Mouse (Mus musculus): Measurements from ENCODE around the gene Esrra. TPM values are rescaled to one million over a fixed set of nuclear protein-coding genes. Genes with fewer than 3 reads are reported as not detected.
A peak's percentile ranks its signal among the peaks of the same experiment; 100 is the strongest.

Gene Esrra
- polyA plus RNA-seq, 1 experiment: 27.2 TPM

DNA sequence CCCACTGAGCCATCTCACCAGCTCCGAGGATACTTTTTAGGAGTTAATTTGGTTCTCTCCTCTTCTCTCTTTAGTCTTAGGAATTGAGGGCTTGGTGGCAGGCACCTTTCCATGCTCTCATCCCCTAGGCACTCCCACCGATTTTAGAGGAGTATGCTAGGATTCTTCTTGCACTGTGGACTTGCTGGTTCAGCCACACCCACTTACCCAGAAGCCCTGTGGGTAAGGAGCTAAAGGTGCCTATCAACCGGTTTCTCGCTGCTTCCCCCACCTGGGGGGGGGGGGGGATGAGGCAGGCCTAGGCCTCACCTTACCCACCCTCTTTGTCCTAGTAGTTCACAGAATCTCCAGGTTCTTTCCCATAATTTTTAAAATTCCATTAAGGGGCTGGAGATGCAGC is 26.1 kb upstream of the Esrra start:
- 71% methylated on average over 4 of the region's 4 CpGs for WGBS
- Histone ChIP-seq H3K4me1 (ENCODE audit: control insufficient read depth, insufficient read depth, low read length) (peaks cover 1% of the 10 kb centered on the region; the same call in 1 of the 2 replicates), H3K4me3 (replicated peaks; ENCODE audit: control insufficient read depth, low read depth, low read length) (no peak overlapping the region), H3K27ac (ENCODE audit: control insufficient read depth, insufficient read depth, low read depth, low read length, poor library complexity) (no peak overlapping the region)
- no peak for TF ChIP-seq POLR2A (IDR thresholded peaks at IDR 0.05; ENCODE audit: borderline replicate concordance, control insufficient read depth, low read depth, low read length)

DNA sequence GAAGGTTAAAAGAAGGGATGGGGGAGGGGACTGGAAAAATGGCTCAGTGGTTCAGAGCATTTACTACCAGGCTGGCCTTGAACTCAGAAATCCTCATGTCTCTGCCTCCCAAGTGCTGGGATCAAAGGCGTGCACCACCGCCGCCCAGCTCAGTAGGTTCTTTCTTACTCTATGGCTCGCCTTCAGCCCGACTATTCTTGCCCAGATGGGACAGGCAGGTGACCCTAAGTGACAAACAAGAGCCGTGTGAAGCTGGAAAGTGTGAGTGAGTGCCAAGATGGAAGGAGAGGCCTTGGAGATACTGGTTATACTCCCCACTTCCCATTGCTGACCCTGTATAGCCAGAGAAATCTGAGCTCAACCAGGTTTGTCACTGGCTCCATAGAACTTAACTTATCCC is 22.1 kb upstream of the Esrra start:
- TF ChIP-seq CTCF (IDR thresholded peaks at IDR 0.05; ENCODE audit: control insufficient read depth, insufficient read depth, low read length) (no peak), POLR2A (IDR thresholded peaks at IDR 0.05; ENCODE audit: borderline replicate concordance, control insufficient read depth, low read depth, low read length) (no peak)
- WGBS: 95% methylated on average over 6 of the region's 6 CpGs
- Histone ChIP-seq H3K4me1 (ENCODE audit: control insufficient read depth, insufficient read depth, low read length) (peaks cover 1% of the 10 kb centered on the region; the same call in 1 of the 2 replicates), H3K27ac (ENCODE audit: control insufficient read depth, insufficient read depth, low read depth, low read length, poor library complexity) (no peak overlapping the region), H3K4me3 (replicated peaks; ENCODE audit: control insufficient read depth, low read depth, low read length) (no peak overlapping the region)

DNA sequence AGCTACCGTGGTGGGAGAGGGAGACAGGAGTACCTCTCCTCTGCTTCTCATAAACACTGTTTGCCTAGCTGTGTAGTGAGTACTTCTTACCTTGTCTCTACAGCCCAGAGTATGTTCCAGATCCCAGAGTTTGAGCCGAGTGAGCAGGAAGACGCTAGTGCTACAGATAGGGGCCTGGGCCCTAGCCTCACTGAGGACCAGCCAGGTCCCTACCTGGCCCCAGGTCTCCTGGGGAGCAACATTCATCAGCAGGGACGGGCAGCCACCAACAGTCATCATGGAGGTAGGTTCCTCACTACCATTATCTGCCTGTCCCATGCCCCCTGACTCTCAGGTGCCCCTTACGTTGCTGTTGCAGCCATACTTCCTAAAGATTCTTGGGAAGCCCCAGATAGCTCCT is 21.2 kb upstream of the Esrra start:
- Histone ChIP-seq H3K4me3 (replicated peaks; ENCODE audit: control insufficient read depth, low read depth, low read length) (peak overlapping the region; percentile 100), H3K27ac (ENCODE audit: control insufficient read depth, insufficient read depth, low read depth, low read length, poor library complexity) (no peak overlapping the region; the same call in 1 of the 2 replicates), H3K4me1 (ENCODE audit: control insufficient read depth, insufficient read depth, low read length) (peaks cover 1% of the 10 kb centered on the region; the same call in 1 of the 2 replicates)
- TF ChIP-seq POLR2A (IDR thresholded peaks at IDR 0.05; ENCODE audit: borderline replicate concordance, control insufficient read depth, low read depth, low read length): no peak
- WGBS: 28% methylated on average over 5 of the region's 5 CpGs

DNA sequence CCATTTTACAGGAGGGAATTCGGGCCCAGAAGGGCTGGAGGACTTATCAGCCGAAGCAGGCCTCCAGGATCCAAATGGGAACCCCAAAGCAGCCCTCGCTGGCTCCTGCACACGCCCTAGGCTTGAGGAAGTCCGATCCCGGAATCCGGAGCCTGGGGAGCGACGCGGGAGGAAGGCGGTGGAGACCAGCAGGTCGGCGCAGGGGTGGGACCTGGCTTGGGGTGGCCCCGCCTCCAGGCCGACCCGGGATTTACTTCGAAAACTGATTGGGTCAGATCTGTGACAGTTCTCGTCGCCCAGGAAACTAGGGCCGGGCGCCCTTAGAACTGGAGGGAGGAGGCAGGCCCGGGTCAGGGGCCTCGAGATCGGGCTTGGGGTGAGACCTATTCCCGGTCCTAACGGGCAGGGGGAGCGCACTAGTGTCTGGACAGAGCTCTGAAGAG is 20.7 kb upstream of the Esrra start, which contains the start of gene Gpr137:
Gene Gpr137, minus strand, starts transcription at position 232 of the 443 bp plus-strand sequence.
- TF ChIP-seq POLR2A (IDR thresholded peaks at IDR 0.05; ENCODE audit: borderline replicate concordance, control insufficient read depth, low read depth, low read length): peak; percentile 85; the same call in 1 of the 2 replicates
- no peak for TF ChIP-seq CTCF (IDR thresholded peaks at IDR 0.05; ENCODE audit: control insufficient read depth, insufficient read depth, low read length)

DNA sequence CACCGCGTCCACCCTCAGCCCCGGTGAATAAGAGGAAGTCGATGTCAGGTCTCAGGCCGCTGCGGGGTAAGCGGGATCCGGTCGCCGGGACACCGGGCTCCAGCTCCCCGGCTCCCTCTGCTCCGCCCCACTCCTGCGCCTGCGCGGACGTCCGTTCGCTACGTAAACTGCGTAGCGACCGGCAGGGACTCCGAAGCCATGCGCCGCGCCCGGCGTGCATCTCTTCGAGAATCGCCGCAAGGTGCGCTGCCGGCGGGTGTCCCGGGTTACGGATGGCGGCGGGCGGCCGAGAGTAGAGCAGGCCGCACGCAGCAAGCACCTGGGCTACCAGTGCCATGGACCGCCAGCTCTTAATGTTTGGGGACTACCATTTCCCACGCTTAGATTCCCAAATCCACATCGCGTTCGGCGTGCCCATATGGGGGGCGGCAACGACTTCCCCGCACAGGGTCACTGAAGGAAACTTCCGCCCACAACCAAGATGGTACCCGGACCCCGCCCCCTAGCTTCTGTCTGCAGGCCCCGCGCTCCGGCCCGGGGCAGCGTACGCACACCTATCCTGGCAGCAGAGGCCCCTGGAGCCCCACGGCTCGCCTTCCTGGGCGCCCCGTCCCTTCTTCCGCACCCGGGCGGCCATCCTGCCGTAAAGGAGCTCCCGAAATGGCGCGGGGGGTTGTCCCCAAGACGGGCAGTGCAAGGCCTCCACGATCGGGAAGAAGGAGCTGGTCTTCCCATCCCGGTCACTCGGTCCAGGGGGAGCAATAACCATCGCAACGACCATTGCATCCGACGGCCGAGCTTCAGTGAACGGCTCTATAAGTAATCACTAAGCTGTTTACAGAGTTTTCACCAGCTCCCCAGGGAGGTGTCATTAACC is 20.0 kb upstream of the Esrra start, which contains the start of gene Bad:
Gene Bad, plus strand, starts transcription at position 490 of the 877 bp plus-strand sequence.
- Histone ChIP-seq H3K27ac (ENCODE audit: control insufficient read depth, insufficient read depth, low read depth, low read length, poor library complexity) (peak within 1 kb of the TSS; percentile 90), H3K4me3 (replicated peaks; ENCODE audit: control insufficient read depth, low read depth, low read length) (peak within 1 kb of the TSS; percentile 100), H3K4me1 (ENCODE audit: control insufficient read depth, insufficient read depth, low read length) (peaks cover 1% of the 10 kb centered on the region; the same call in 1 of the 2 replicates)
- peak; percentile 35; the same call in 1 of the 2 replicates for TF ChIP-seq POLR2A (IDR thresholded peaks at IDR 0.05; ENCODE audit: borderline replicate concordance, control insufficient read depth, low read depth, low read length)
- no peak for TF ChIP-seq CTCF (IDR thresholded peaks at IDR 0.05; ENCODE audit: control insufficient read depth, insufficient read depth, low read length)
- WGBS: under 1% methylated on average over 83 of the region's 83 CpGs

More for the DNA sequence above, 20.7 kb upstream of the Esrra start, which contains the start of gene Gpr137:
- H3K4me3 ChIP-seq (replicated peaks; ENCODE audit: control insufficient read depth, low read depth, low read length): peak within 1 kb of the TSS; percentile 100
- peaks cover 1% of the 10 kb centered on the region; the same call in 1 of the 2 replicates for H3K4me1 ChIP-seq (ENCODE audit: control insufficient read depth, insufficient read depth, low read length)
- WGBS: under 1% methylated on average over 27 of the region's 27 CpGs
- H3K27ac ChIP-seq (ENCODE audit: control insufficient read depth, insufficient read depth, low read depth, low read length, poor library complexity): peak within 1 kb of the TSS; percentile 90

DNA sequence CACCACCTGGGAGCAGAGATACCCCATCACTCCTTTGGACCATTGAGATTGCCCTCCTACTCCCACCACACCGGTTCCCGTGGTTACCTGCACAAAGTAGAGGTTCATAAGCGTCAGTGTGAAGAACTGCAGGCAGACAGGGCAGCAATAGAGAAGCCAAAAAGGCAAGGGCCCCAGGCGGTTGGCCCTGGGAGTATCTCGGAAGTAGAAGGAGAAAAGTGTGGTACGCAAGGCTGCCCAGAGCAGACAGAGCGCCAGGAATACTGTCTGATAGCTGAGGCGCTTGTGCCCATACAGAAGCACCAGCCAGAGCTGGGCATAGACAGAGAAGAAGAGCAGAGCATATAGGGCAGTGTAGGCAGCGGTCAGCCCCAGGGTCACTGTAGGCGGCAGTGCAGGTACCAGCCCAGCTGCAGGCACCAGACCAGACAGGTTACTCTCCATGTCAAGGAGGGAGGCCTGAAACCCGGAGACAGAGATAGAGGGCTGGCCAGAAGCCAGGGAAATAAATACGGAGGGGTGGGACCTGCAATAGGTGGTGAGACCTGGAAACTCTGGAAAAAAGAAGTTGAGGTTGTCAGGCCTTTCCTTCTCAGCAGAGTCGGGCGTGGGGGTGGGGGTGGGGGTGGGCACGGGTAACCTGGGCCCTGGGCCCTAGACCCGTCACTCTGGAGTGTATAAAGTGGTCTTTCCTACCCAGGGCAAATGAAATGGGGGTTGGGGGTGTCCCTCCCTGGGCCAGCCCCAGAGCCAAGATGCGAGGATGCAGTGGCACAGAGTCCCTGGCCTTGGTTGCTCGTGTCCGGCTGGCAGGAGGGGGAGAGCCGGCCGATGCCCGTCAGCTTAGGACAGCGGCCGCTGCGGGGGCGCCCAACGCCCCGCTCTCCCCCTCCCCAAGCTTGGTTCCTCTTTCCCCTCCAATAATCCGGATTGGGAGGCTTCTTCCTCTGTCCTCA is 19.1 kb upstream of the Esrra start:
- 27% methylated on average over 29 of the region's 29 CpGs for WGBS
- Histone ChIP-seq H3K27ac (ENCODE audit: control insufficient read depth, insufficient read depth, low read depth, low read length, poor library complexity) (peak overlapping the region; percentile 90), H3K4me3 (replicated peaks; ENCODE audit: control insufficient read depth, low read depth, low read length) (peak overlapping the region; percentile 100), H3K4me1 (ENCODE audit: control insufficient read depth, insufficient read depth, low read length) (peaks cover 1% of the 10 kb centered on the region; the same call in 1 of the 2 replicates)
- TF ChIP-seq POLR2A (IDR thresholded peaks at IDR 0.05; ENCODE audit: borderline replicate concordance, control insufficient read depth, low read depth, low read length) (no peak), CTCF (IDR thresholded peaks at IDR 0.05; ENCODE audit: control insufficient read depth, insufficient read depth, low read length) (no peak)

DNA sequence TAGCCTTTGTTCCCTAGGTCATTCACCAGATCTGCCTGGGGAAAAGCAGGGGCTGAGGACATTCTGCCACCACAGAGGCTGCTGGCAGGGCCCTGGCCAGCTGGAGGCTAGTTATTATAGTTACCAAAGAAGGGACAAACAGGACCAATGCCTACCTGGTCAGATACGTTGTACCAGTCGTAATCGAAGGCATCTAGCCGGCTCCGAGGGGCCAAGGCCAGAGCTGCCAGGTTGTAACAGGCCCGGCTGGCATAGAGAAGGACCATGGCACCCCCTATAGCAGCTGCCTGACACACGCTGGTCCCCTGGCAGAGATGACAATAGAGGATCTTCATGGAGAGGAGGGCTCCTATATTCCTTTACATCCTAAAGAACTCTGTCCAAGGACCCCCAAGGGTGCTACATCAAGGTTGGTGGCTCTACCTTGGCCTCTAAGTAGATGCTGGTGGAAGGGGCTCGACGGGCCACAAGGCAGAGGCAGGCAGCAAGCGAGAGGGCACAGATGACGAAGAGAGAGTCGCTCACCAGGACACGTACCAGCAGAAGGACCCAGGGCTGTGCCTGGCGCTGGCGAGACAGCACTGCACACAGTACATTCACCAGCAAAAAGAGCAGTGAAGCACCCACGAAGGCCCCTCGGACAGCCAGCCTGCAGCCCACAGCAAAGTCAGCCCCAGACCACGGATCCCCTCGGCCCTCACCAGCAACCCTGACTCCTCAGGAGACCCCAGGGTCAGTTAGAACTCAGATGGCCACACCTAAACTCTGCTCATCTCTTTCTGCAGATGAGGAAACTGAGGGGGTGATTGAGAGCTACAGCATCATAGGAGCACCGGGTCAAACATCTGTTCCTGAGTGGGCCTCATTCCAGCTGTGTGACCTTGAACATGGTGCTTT is 17.7 kb upstream of the Esrra start:
- H3K4me1 ChIP-seq (ENCODE audit: control insufficient read depth, insufficient read depth, low read length): peaks cover 1% of the 10 kb centered on the region; the same call in 1 of the 2 replicates
- no peak overlapping the region for H3K27ac ChIP-seq (ENCODE audit: control insufficient read depth, insufficient read depth, low read depth, low read length, poor library complexity)
- TF ChIP-seq POLR2A (IDR thresholded peaks at IDR 0.05; ENCODE audit: borderline replicate concordance, control insufficient read depth, low read depth, low read length): no peak
- TF ChIP-seq CTCF (IDR thresholded peaks at IDR 0.05; ENCODE audit: control insufficient read depth, insufficient read depth, low read length): no peak
- WGBS: 89% methylated on average over 20 of the region's 20 CpGs
- H3K4me3 ChIP-seq (replicated peaks; ENCODE audit: control insufficient read depth, low read depth, low read length): no peak overlapping the region
